Mouse (Mus musculus): Measurements from ENCODE around the gene Nptxr. TPM values are rescaled to one million over a fixed set of nuclear protein-coding genes. Genes with fewer than 3 reads are reported as not detected.

Gene Nptxr
- polyA plus RNA-seq, 1 experiment: 88.0 TPM

- peaks cover 79% of the 10 kb centered on the region for H3K4me1 ChIP-seq (ENCODE audit: control insufficient read depth, insufficient read depth, low read length)
- TF ChIP-seq POLR2A (IDR thresholded peaks at IDR 0.05; ENCODE audit: borderline replicate concordance, insufficient read depth, low read length) (no peak), CTCF (IDR thresholded peaks at IDR 0.05; ENCODE audit: borderline replicate concordance, insufficient read depth, low read depth, low read length) (no peak)
- H3K27me3 ChIP-seq (ENCODE audit: control insufficient read depth, insufficient read depth, low read length): no peaks in the 10 kb centered on the region
- no peak overlapping the region for H3K4me3 ChIP-seq (replicated peaks; ENCODE audit: insufficient read depth, low read depth, low read length)
- DNase-seq: no peak
- no peak overlapping the region for H3K27ac ChIP-seq (ENCODE audit: insufficient read depth, low read length)
- 18% methylated on average over 12 of the region's 12 CpGs for WGBS
Observed at GRCm38 (mm10) chr15:79796256-79796655, 8.3 kb downstream of the Nptxr start.

- Histone ChIP-seq H3K27me3 (ENCODE audit: control insufficient read depth, insufficient read depth, low read length) (no peaks in the 10 kb centered on the region), H3K4me1 (ENCODE audit: control insufficient read depth, insufficient read depth, low read length) (peaks cover 81% of the 10 kb centered on the region), H3K27ac (ENCODE audit: insufficient read depth, low read length) (0 out of 2 replicates have a peak overlapping the region, but pooled peaks have one; percentile 2), H3K4me3 (replicated peaks; ENCODE audit: insufficient read depth, low read depth, low read length) (no peak overlapping the region)
- TF ChIP-seq CTCF (IDR thresholded peaks at IDR 0.05; ENCODE audit: borderline replicate concordance, insufficient read depth, low read depth, low read length) (no peak), POLR2A (IDR thresholded peaks at IDR 0.05; ENCODE audit: borderline replicate concordance, insufficient read depth, low read length) (no peak)
- peak in 1 of 2 experiments; percentile 34 for DNase-seq
- 23% methylated on average over 20 of the region's 20 CpGs for WGBS
Observed at GRCm38 (mm10) chr15:79794173-79794572, 10.4 kb downstream of the Nptxr start.

DNA sequence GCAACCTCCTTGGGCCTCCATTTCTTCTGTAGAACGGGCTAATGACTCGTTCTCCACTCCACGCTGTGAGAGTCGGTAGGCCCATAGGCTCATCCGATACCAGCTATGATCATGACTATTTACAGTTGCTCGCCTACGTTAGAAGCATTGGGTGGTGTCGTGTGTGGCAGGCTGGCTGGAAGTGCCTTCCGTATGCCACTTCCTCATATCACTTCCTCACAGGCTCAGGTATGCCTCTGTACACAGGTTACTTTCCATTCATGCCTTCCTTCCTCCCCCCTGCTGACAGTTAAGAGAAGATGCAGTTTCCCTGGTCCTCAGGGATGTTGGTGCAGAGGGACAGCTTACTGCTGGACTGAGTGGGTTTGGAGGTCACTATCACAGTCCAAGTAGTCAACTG is 11.5 kb downstream of the Nptxr start:
- no peak for DNase-seq
- H3K4me3 ChIP-seq (replicated peaks; ENCODE audit: insufficient read depth, low read depth, low read length): no peak overlapping the region
- TF ChIP-seq CTCF (IDR thresholded peaks at IDR 0.05; ENCODE audit: borderline replicate concordance, insufficient read depth, low read depth, low read length): no peak
- no peak for TF ChIP-seq POLR2A (IDR thresholded peaks at IDR 0.05; ENCODE audit: borderline replicate concordance, insufficient read depth, low read length)
- no peaks in the 10 kb centered on the region for H3K27me3 ChIP-seq (ENCODE audit: control insufficient read depth, insufficient read depth, low read length)
- 92% methylated on average over 9 of the region's 9 CpGs for WGBS
- H3K4me1 ChIP-seq (ENCODE audit: control insufficient read depth, insufficient read depth, low read length): peaks cover 72% of the 10 kb centered on the region
- H3K27ac ChIP-seq (ENCODE audit: insufficient read depth, low read length): no peak overlapping the region

- Histone ChIP-seq H3K27ac (ENCODE audit: insufficient read depth, low read length) (no peak overlapping the region), H3K4me3 (replicated peaks; ENCODE audit: insufficient read depth, low read depth, low read length) (no peak overlapping the region), H3K4me1 (ENCODE audit: control insufficient read depth, insufficient read depth, low read length) (peaks cover 65% of the 10 kb centered on the region), H3K27me3 (ENCODE audit: control insufficient read depth, insufficient read depth, low read length) (no peaks in the 10 kb centered on the region)
- TF ChIP-seq POLR2A (IDR thresholded peaks at IDR 0.05; ENCODE audit: borderline replicate concordance, insufficient read depth, low read length): no peak
- TF ChIP-seq CTCF (IDR thresholded peaks at IDR 0.05; ENCODE audit: borderline replicate concordance, insufficient read depth, low read depth, low read length): no peak
- DNase-seq: peak; percentile 47 to 58
- WGBS: 37% methylated on average over 19 of the region's 19 CpGs
Observed at GRCm38 (mm10) chr15:79792455-79792854, 12.1 kb downstream of the Nptxr start.

GRCm38 (mm10) chr15:79791502-79791901 is 13.1 kb downstream of the Nptxr start:
- peak in 1 of 2 experiments; percentile 32 for DNase-seq
- TF ChIP-seq CTCF (IDR thresholded peaks at IDR 0.05; ENCODE audit: borderline replicate concordance, insufficient read depth, low read depth, low read length) (no peak), POLR2A (IDR thresholded peaks at IDR 0.05; ENCODE audit: borderline replicate concordance, insufficient read depth, low read length) (no peak)
- Histone ChIP-seq H3K4me1 (ENCODE audit: control insufficient read depth, insufficient read depth, low read length) (peaks cover 63% of the 10 kb centered on the region), H3K27ac (ENCODE audit: insufficient read depth, low read length) (no peak overlapping the region; the same call in 1 of the 2 replicates), H3K27me3 (ENCODE audit: control insufficient read depth, insufficient read depth, low read length) (no peaks in the 10 kb centered on the region), H3K4me3 (replicated peaks; ENCODE audit: insufficient read depth, low read depth, low read length) (no peak overlapping the region)
- 35% methylated on average over 12 of the region's 12 CpGs for WGBS

DNA sequence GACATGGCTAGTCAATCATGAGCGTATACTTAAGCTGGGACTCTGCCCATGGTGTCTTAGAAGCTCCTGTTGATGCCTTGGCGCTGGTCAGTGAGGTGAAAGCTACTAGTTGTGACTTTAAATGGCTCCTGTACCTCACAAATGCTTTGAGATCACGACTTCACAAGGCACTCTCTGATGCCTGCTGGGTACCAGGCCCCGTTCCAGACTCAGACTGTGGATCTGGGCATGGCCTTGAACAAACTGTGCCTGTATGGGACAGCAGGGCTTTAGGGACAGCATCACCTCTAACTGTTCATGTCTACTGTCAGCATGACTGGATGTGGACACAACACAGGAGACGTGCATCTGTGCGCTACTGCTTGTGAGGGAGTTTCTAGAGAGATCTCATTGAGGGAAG is 13.7 kb downstream of the Nptxr start:
- 30% methylated on average over 6 of the region's 6 CpGs for WGBS
- peak; percentile 79 to 87 for DNase-seq
- H3K4me1 ChIP-seq (ENCODE audit: control insufficient read depth, insufficient read depth, low read length): peaks cover 63% of the 10 kb centered on the region
- H3K27me3 ChIP-seq (ENCODE audit: control insufficient read depth, insufficient read depth, low read length): no peaks in the 10 kb centered on the region
- no peak for TF ChIP-seq CTCF (IDR thresholded peaks at IDR 0.05; ENCODE audit: borderline replicate concordance, insufficient read depth, low read depth, low read length)
- TF ChIP-seq POLR2A (IDR thresholded peaks at IDR 0.05; ENCODE audit: borderline replicate concordance, insufficient read depth, low read length): no peak
- no peak overlapping the region for H3K4me3 ChIP-seq (replicated peaks; ENCODE audit: insufficient read depth, low read depth, low read length)
- no peak overlapping the region; the same call in 1 of the 2 replicates for H3K27ac ChIP-seq (ENCODE audit: insufficient read depth, low read length)

DNA sequence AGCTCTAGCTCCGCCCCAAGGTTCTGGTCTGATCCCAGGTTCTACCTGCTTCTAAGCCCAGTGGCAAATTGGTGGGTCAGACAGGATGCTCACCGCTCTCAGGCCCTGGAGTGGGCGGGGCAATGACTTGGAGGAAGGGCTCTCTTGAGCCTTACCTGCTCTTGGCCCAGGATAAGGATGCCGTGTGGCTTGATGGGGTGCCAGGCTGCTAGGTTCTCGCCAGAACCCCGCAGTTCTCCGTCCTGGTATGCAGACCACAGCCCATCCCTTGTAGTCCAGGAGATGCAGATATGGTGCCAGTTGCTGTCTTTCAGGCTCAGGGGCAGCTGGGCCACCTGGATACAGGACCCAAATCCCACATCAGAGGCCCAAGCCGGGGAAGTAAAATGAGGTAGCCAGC is 14.5 kb downstream of the Nptxr start:
- 33% methylated on average over 8 of the region's 8 CpGs for WGBS
- TF ChIP-seq CTCF (IDR thresholded peaks at IDR 0.05; ENCODE audit: borderline replicate concordance, insufficient read depth, low read depth, low read length): no peak
- TF ChIP-seq POLR2A (IDR thresholded peaks at IDR 0.05; ENCODE audit: borderline replicate concordance, insufficient read depth, low read length): no peak
- no peak overlapping the region for H3K27ac ChIP-seq (ENCODE audit: insufficient read depth, low read length)

DNA sequence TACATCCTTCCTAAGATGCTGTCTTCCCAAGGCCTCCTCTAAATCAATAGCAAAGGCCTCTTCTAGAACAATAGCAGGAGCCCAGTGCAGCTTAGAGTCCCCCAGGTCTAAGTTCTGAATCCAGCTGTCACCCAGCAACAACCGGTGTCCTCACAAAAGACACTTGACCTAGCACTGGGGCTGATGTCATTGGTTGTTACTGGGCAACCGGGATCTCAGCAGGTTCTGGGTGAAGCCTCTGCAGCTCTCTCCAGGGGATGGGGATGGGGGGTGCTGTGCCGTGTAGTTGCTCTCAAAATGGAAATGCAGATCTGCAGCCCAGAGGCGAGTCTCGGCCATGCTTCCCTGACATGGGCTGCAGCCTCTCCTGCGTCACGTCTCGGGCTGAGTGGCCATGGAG is 16.8 kb downstream of the Nptxr start:
- no peak for DNase-seq
- WGBS: 48% methylated on average over 8 of the region's 8 CpGs

More for the DNA sequence above, 14.5 kb downstream of the Nptxr start:
- peaks cover 60% of the 10 kb centered on the region for H3K4me1 ChIP-seq (ENCODE audit: control insufficient read depth, insufficient read depth, low read length)
- no peak overlapping the region for H3K4me3 ChIP-seq (replicated peaks; ENCODE audit: insufficient read depth, low read depth, low read length)
- peak; percentile 56 to 63 for DNase-seq
- no peaks in the 10 kb centered on the region for H3K27me3 ChIP-seq (ENCODE audit: control insufficient read depth, insufficient read depth, low read length)

More for the DNA sequence above, 16.8 kb downstream of the Nptxr start:
- Histone ChIP-seq H3K27me3 (ENCODE audit: control insufficient read depth, insufficient read depth, low read length) (no peaks in the 10 kb centered on the region), H3K4me3 (replicated peaks; ENCODE audit: insufficient read depth, low read depth, low read length) (no peak overlapping the region), H3K4me1 (ENCODE audit: control insufficient read depth, insufficient read depth, low read length) (peaks cover 44% of the 10 kb centered on the region), H3K27ac (ENCODE audit: insufficient read depth, low read length) (no peak overlapping the region)
- TF ChIP-seq POLR2A (IDR thresholded peaks at IDR 0.05; ENCODE audit: borderline replicate concordance, insufficient read depth, low read length): no peak
- no peak for TF ChIP-seq CTCF (IDR thresholded peaks at IDR 0.05; ENCODE audit: borderline replicate concordance, insufficient read depth, low read depth, low read length)

Measured in cerebellum, adult 2 months (tissue).